Mouse (Mus musculus) brain, embryonic 14.5 days (tissue): ENCODE data around the gene Lama5.

Experiments used
- CTCF ChIP-seq: fragments of 200-500 bp; IDR thresholded peaks from 2 replicates; pipeline ENCODE4 v1.5.1; 2012; ENCODE audit warnings: inconsistent platforms, mild to moderate bottlenecking, moderate library complexity, borderline replicate concordance; ENCODE audit not compliant: insufficient read depth, insufficient read length; ENCODE audit errors: extremely low read depth
- POLR2A ChIP-seq: fragments of 200-500 bp; IDR thresholded peaks from 2 replicates; pipeline ENCODE4 v1.6.1; 2012; ENCODE audit warnings: mild to moderate bottlenecking, inconsistent platforms, borderline replicate concordance; ENCODE audit not compliant: poor library complexity, insufficient read depth, insufficient read length, severe bottlenecking; ENCODE audit errors: extremely low read depth

- TF ChIP-seq POLR2A (no peak), CTCF (no peak)
These were observed 30.8 kb upstream of the Lama5 start for GRCm38 (mm10) chr2:180256296-180257000.
